Mouse (Mus musculus): Measurements from ENCODE around the gene Piwil4. TPM values are rescaled to one million over a fixed set of nuclear protein-coding genes. Genes with fewer than 3 reads are reported as not detected.

Piwil4 gene
- 0.06 and 0.11 TPM in 2 replicates for polyA plus RNA-seq (2016; fragmentation: Nextera tagmentation; extraction: Ambion mirVana)

GRCm38 (mm10) chr9:14740151-14740924, at the start of gene Piwil4:
Piwil4 (minus strand) TSS chr9:14740733.
- WGBS (ENCODE audit: insufficient replicate concordance) = 73% methylated on average over 19 of the region's 19 CpGs
- no peak for ATAC-seq
- no peak within 1 kb of the TSS for H3K9ac ChIP-seq
- no peak within 1 kb of the TSS for H3K4me3 ChIP-seq
- no peak within 1 kb of the TSS for H3K4me2 ChIP-seq
- 0 out of 2 replicates have a peak, but pooled peaks cover 5% of the 10 kb centered on the region for H3K27me3 ChIP-seq (replicated peaks)
- no peaks in the 10 kb centered on the region for H3K36me3 ChIP-seq
- H3K9me3 ChIP-seq (replicated peaks) = no peaks in the 10 kb centered on the region
- no peak within 1 kb of the TSS for H3K27ac ChIP-seq
- no peaks in the 10 kb centered on the region for H3K4me1 ChIP-seq

GRCm38 (mm10) chr9:14787356-14787755, 46.8 kb upstream of the Piwil4 start:
- WGBS (ENCODE audit: insufficient replicate concordance) = 85% methylated on average over 6 of the region's 6 CpGs
- Histone ChIP-seq H3K27me3 (replicated peaks) (no peaks in the 10 kb centered on the region), H3K36me3 (peaks cover 65% of the 10 kb centered on the region), H3K4me2 (no peak overlapping the region), H3K4me1 (peaks cover 13% of the 10 kb centered on the region), H3K27ac (no peak overlapping the region), H3K4me3 (no peak overlapping the region), H3K9me3 (replicated peaks) (no peaks in the 10 kb centered on the region), H3K9ac (no peak overlapping the region)
- no peak for ATAC-seq

GRCm38 (mm10) chr9:14784039-14785002, 43.8 kb upstream of the Piwil4 start, which contains the start of the genes Mre11a and Ankrd49:
Mre11a (plus strand) TSS chr9:14784654.
Ankrd49 (minus strand) TSS chr9:14784856.
- H3K4me3 ChIP-seq = peak within 1 kb of the TSS; percentile 83
- peak within 1 kb of the TSS; percentile 86 for H3K4me2 ChIP-seq
- H3K27ac ChIP-seq = peak within 1 kb of the TSS; percentile 91
- no peaks in the 10 kb centered on the region for H3K27me3 ChIP-seq (replicated peaks)
- WGBS (ENCODE audit: insufficient replicate concordance) = under 1% methylated on average over 62 of the region's 62 CpGs
- no peaks in the 10 kb centered on the region for H3K9me3 ChIP-seq (replicated peaks)
- peak; percentile 98 for ATAC-seq
- peaks cover 13% of the 10 kb centered on the region for H3K4me1 ChIP-seq
- H3K9ac ChIP-seq = peak within 1 kb of the TSS; percentile 90
- H3K36me3 ChIP-seq = peaks cover 64% of the 10 kb centered on the region

- WGBS (ENCODE audit: insufficient replicate concordance) = 54% methylated on average over 13 of the region's 13 CpGs
- no peaks in the 10 kb centered on the region for H3K27me3 ChIP-seq (replicated peaks)
- no peak for ATAC-seq
- no peak overlapping the region for H3K4me2 ChIP-seq
- H3K4me3 ChIP-seq = no peak overlapping the region
- H3K9me3 ChIP-seq (replicated peaks) = no peaks in the 10 kb centered on the region
- H3K4me1 ChIP-seq = no peaks in the 10 kb centered on the region; the same call in 1 of the 2 replicates
- peaks cover 33% of the 10 kb centered on the region for H3K36me3 ChIP-seq
- H3K27ac ChIP-seq = no peak overlapping the region
- H3K9ac ChIP-seq = no peak overlapping the region
These were observed 37.8 kb upstream of the Piwil4 start for GRCm38 (mm10) chr9:14778341-14778740.

GRCm38 (mm10) chr9:14773813-14774212, 33.3 kb upstream of the Piwil4 start:
- Histone ChIP-seq H3K9ac (no peak overlapping the region), H3K36me3 (no peaks in the 10 kb centered on the region), H3K4me2 (no peak overlapping the region), H3K4me3 (no peak overlapping the region), H3K4me1 (no peaks in the 10 kb centered on the region), H3K27me3 (replicated peaks) (peaks cover 28% of the 10 kb centered on the region), H3K27ac (no peak overlapping the region), H3K9me3 (replicated peaks) (no peaks in the 10 kb centered on the region)
- ATAC-seq = no peak
- WGBS (ENCODE audit: insufficient replicate concordance) = 41% methylated on average over 2 of the region's 2 CpGs

- no peak for ATAC-seq
- Histone ChIP-seq H3K27ac (no peak overlapping the region), H3K4me1 (no peaks in the 10 kb centered on the region), H3K4me2 (no peak overlapping the region), H3K9me3 (replicated peaks) (no peaks in the 10 kb centered on the region), H3K36me3 (no peaks in the 10 kb centered on the region), H3K27me3 (replicated peaks) (peaks cover 42% of the 10 kb centered on the region), H3K4me3 (no peak overlapping the region), H3K9ac (no peak overlapping the region)
- 72% methylated on average over 2 of the region's 2 CpGs for WGBS (ENCODE audit: insufficient replicate concordance)
These were observed 31.5 kb upstream of the Piwil4 start for GRCm38 (mm10) chr9:14772074-14772473.

GRCm38 (mm10) chr9:14770803-14771471, 30.4 kb upstream of the Piwil4 start, which contains the start of gene 1700012B09Rik:
1700012B09Rik (minus strand) TSS chr9:14771030.
- no peaks in the 10 kb centered on the region for H3K4me1 ChIP-seq
- no peak within 1 kb of the TSS for H3K27ac ChIP-seq
- no peak for ATAC-seq
- H3K36me3 ChIP-seq = no peaks in the 10 kb centered on the region
- WGBS (ENCODE audit: insufficient replicate concordance) = 27% methylated on average over 23 of the region's 23 CpGs
- no peaks in the 10 kb centered on the region for H3K9me3 ChIP-seq (replicated peaks)
- peaks cover 47% of the 10 kb centered on the region for H3K27me3 ChIP-seq (replicated peaks)
- no peak within 1 kb of the TSS for H3K9ac ChIP-seq
- H3K4me2 ChIP-seq = no peak within 1 kb of the TSS
- H3K4me3 ChIP-seq = no peak within 1 kb of the TSS

- Histone ChIP-seq H3K4me3 (no peak overlapping the region), H3K9me3 (replicated peaks) (no peaks in the 10 kb centered on the region), H3K4me2 (no peak overlapping the region), H3K27me3 (replicated peaks) (peaks cover 47% of the 10 kb centered on the region), H3K27ac (no peak overlapping the region), H3K36me3 (no peaks in the 10 kb centered on the region), H3K4me1 (no peaks in the 10 kb centered on the region), H3K9ac (no peak overlapping the region)
- ATAC-seq = no peak
- 74% methylated on average over 5 of the region's 6 CpGs for WGBS (ENCODE audit: insufficient replicate concordance)
These were observed 29.3 kb upstream of the Piwil4 start for GRCm38 (mm10) chr9:14769811-14770210.

- H3K9ac ChIP-seq = no peak overlapping the region
- H3K27me3 ChIP-seq (replicated peaks) = peaks cover 30% of the 10 kb centered on the region
- 20% methylated on average over 7 of the region's 7 CpGs for WGBS (ENCODE audit: insufficient replicate concordance)
- no peak overlapping the region for H3K4me3 ChIP-seq
- no peak for ATAC-seq
- no peaks in the 10 kb centered on the region for H3K9me3 ChIP-seq (replicated peaks)
- no peaks in the 10 kb centered on the region for H3K4me1 ChIP-seq
- H3K27ac ChIP-seq = no peak overlapping the region
- H3K36me3 ChIP-seq = no peaks in the 10 kb centered on the region
- no peak overlapping the region for H3K4me2 ChIP-seq
These were observed 24.2 kb upstream of the Piwil4 start for GRCm38 (mm10) chr9:14764765-14765164.

- no peak overlapping the region for H3K4me2 ChIP-seq
- H3K4me1 ChIP-seq = no peaks in the 10 kb centered on the region
- H3K9ac ChIP-seq = no peak overlapping the region
- 0 out of 2 replicates have a peak, but pooled peaks cover 3% of the 10 kb centered on the region for H3K27me3 ChIP-seq (replicated peaks)
- no peak for ATAC-seq
- H3K9me3 ChIP-seq (replicated peaks) = no peaks in the 10 kb centered on the region
- H3K4me3 ChIP-seq = no peak overlapping the region
- no peak overlapping the region for H3K27ac ChIP-seq
- H3K36me3 ChIP-seq = no peaks in the 10 kb centered on the region
These were observed 18.7 kb upstream of the Piwil4 start for GRCm38 (mm10) chr9:14759261-14759660.

- WGBS (ENCODE audit: insufficient replicate concordance) = 36% methylated on average over 7 of the region's 7 CpGs
- Histone ChIP-seq H3K27me3 (replicated peaks) (0 out of 2 replicates have a peak, but pooled peaks cover 3% of the 10 kb centered on the region), H3K27ac (no peak overlapping the region), H3K4me1 (no peaks in the 10 kb centered on the region), H3K9ac (no peak overlapping the region), H3K4me2 (no peak overlapping the region), H3K9me3 (replicated peaks) (no peaks in the 10 kb centered on the region), H3K36me3 (no peaks in the 10 kb centered on the region), H3K4me3 (no peak overlapping the region)
- no peak; the same call in 1 of the 2 replicates for ATAC-seq
These were observed 18.1 kb upstream of the Piwil4 start for GRCm38 (mm10) chr9:14758590-14758989.
